22 mouse cellular contexts compared by ENCODE assay signal in genomic region chr5:72556245-72556644, GRCm38 (mm10). TPM values are rescaled to one million over a fixed set of nuclear protein-coding genes. Genes with fewer than 3 reads are reported as not detected.
"Had no signal": no experiment of that assay in that cellular context is flagged by ENCODE, and none has a peak within 500 bp of the region (broad histone marks: within the 10 kb centered on the region; RNA-seq: fewer than 3 reads in every experiment).

No protein-coding gene starts in this region.

- H3K9ac ChIP-seq: neural tube, embryonic 15.5 days; stomach, embryonic 15.5 days had no signal

- H3K36me3 ChIP-seq: neural tube, embryonic 15.5 days had no signal

- DNase-seq: retina, postnatal 1 day; right cerebral cortex, adult 18-20 months; right cerebral cortex, postnatal 14 days; right cerebral cortex, postnatal 25 days; right cerebral cortex, postnatal 4 days; spleen, adult 18-20 months; thymus, adult 18-20 months; thymus, adult 2 months; thymus, postnatal 14 days; thymus, postnatal 25 days; thymus, postnatal 36 days; thymus, postnatal 4 days had no signal

- H3K9me3 ChIP-seq: neural tube, embryonic 15.5 days; stomach, embryonic 15.5 days had no signal

- H3K27ac ChIP-seq: neural tube, embryonic 15.5 days; stomach, embryonic 15.5 days; stomach, postnatal 0 days had no signal

- H3K27me3 ChIP-seq: neural tube, embryonic 15.5 days; stomach, embryonic 15.5 days had no signal

- H3K4me1 ChIP-seq: stomach, embryonic 15.5 days had no signal

- H3K4me3 ChIP-seq: neural tube, embryonic 15.5 days; stomach, embryonic 15.5 days had no signal

- H3K4me2 ChIP-seq: neural tube, embryonic 15.5 days; stomach, embryonic 15.5 days had no signal

RNA-seq across cellular contexts. Expression of gene Zar1, which starts 24.8 kb away (rescaled TPM):
- total RNA-seq: neutrophil, adult 5-6 weeks had no signal
- polyA plus RNA-seq: small intestine, adult 2 months; spleen, adult 2 months; stomach, embryonic 14.5 days; testis, adult 2 months; urinary bladder, adult 2 months had no signal

RNA-seq across cellular contexts. Expression of gene Gm5868, which starts 31.1 kb away (rescaled TPM):
- polyA plus RNA-seq: spleen, adult 2 months; testis, adult 2 months; thymus, postnatal 0 days had no signal

RNA-seq across cellular contexts. Expression of gene Corin, which starts 52.0 kb away (rescaled TPM):
- total RNA-seq: neutrophil, adult 5-6 weeks had no signal
- polyA plus RNA-seq: small intestine, adult 2 months had no signal
